Mouse (Mus musculus): ENCODE results near the gene Pef1.
A peak's percentile ranks its signal among the peaks of the same experiment; 100 is the strongest.

Pef1 gene

DNA sequence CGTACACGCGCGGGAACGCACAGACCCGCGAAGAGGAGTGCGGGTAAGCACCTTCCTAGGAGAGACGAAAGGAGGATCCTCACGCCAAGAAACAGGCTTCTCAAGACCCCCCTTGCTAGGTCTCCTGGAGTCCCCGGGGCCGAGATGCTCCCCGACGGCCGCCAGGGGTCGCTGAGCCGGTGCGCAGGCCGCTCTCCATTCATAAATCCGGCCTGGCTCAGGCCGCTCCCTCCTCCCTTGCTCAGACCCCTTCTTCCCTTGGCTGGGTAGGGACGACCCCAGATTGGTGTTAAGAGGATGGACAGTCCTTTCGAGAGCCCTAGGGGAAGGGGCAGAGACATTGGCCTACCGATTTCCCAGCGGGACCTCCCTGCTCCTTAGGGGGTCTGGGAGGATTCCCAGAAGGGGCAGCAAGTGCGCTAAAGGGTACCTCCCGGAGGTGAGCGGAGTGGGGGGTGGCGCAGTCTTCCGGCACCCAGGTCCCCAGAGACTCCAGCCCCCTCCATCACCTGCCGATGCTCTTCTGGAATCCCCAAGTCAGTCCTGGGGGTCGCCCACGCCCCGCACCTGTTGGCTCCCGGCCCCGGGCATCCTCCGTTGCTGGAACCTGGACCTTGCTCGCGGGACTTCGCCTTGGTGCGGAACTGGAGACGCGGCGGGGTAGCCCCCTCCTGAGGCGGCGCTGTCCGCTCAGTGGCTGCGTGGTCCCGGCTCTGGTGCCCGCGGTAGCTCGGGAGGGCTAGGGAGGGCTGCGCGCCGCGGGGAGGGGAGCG is 36.3 kb downstream of the Pef1 start:
- peak; percentile 41 to 51 for DNase-seq (ENCODE audit: low spot score in 2 of 2)

DNA sequence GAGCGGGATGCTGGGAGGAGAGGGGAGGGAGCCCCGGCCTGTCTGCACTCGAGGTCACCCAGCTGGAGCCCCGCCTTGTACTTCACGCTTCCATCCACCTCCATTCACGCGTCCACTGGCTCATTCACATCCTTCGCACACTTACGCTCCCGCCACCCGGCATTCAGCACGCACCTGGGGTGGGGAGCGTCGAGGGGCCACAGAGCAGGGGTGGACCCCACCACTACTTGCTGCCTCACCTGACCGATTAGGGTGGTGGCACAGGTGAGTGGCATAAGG is 36.8 kb downstream of the Pef1 start, which contains the start of gene Hcrtr1:
Gene Hcrtr1 (minus strand): TSS at position 146 of the 279 bp plus-strand sequence.
- no peak for DNase-seq (ENCODE audit: low spot score in 2 of 2)

DNA sequence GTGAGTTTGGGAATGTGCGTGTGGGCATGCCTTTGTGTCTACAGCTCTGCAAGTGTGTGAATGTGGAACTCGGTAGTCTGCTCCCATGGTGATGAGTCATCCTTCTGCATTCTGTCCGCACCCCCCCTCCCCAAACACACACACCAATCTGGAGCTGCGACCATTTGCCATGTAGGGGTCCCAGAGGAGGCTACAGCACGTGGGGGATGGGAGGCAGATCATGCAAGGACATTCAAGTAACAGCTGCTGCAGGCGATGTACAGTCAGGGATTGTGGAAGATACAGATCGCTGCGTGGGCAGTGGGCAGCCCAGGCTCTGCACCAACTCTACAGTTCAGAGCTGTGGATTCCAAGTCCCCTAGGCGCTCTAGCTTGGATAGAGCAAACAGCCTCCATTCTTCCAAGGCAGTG is 38.6 kb downstream of the Pef1 start:
- DNase-seq (ENCODE audit: low spot score in 2 of 2), result no peak

DNA sequence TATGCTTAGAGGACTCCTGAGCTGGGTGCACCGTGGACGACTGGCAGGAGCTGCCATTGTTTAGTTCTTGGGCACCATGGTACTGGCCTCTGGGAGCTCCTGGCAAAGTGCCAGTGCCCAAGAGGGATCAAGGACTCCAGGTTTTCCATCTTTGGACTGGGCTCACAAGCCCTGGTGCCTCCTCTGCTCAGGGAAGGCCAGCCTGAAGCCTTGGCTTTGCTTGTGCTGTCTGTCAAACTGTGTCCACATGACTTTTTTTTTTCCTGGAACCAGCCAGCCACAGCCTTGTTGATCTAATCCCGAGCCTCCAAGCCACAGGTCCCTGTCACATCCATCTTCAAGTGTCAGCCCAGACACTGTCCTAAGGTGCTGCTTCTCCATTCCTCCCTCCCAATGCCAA is 39.4 kb downstream of the Pef1 start:
- DNase-seq (ENCODE audit: low spot score in 2 of 2), result no peak

DNA sequence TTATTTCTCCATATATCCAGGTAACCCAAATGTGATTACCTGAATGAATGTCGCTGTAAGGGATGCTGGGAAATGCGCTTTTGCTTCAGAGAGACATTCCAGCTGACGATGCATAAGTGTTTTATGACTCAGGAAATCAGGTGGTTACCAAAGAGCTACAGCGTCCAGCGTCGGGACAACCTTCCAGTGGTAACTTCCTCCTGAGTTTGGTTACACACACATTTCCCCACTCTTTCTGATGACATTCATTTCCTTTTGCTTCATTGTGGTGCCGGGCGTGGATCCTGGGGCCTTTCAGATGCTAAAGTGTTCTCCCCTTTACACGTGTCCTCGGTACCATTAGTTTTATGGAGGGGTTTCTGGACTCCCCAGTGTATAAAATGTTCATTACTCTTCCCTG is 46.0 kb downstream of the Pef1 start:
- no peak for DNase-seq (ENCODE audit: low spot score in 2 of 2)

DNA sequence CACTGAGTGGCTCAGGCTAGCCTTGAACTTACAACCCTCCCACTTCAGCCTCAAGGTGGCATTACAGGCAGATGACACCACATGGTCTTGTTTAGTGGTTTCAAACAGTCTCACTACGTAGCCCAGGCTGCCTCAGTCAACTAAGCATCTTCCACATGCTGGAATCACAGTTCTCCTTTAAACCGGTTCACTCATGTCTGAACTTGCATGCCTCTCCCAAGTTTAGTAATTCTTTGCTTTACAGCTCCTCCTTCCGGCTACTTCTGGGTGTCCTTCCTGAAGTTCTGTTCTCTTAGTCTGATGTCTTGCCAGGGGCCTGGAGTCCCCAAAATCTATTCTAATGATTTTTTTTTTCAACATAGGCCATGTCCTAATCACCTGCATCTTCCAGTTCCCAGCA is 51.9 kb downstream of the Pef1 start:
- no peak for DNase-seq (ENCODE audit: low spot score in 2 of 2)

DNA sequence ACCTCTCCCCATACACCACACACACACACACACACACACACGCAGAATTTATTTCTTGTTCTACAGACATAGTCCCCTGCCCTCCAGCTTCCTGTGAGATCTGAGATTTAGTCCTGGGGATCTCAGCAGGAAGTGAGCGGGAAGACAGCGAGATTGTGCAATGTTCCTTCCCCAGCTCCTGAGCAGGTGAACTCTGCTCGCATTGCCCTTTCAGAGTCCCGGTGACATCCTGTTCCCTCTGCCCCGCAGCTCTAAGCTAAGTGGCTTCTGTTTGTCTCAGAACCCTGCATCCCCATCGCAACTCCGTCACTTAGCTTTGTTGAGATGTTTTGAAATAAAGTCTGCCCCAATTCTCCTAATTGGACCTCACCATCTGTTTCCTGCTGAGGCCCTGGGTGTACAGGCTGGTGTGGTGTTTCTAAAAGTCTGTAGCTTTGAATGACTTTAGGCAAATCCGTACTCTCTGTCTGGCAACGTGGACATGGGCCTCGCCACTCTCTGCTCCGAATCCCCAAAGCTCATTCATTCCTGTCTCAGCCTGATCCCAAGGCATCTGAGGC is 54.5 kb downstream of the Pef1 start:
- DNase-seq (ENCODE audit: low spot score in 2 of 2), result no peak

DNA sequence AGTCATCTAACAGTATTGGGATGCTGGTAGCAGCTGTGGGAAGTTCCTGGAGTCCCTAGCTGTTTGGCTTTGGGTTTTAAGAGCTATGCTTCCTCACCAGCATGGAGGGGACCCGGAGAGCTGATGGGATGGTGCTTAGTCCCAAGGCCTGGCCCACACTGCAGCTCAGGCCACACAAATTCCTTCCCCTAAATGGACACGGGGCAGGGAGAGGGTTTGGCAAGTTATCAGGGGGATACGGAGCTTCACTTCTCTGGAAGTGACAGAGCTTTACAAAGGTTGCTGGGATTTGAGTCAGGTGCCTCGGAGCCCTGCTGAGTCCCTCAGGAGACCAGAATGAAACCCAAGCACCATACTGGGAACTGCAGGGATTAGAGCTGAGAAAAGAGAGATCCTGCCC is 59.0 kb downstream of the Pef1 start:
- no peak for DNase-seq (ENCODE audit: low spot score in 2 of 2)

DNA sequence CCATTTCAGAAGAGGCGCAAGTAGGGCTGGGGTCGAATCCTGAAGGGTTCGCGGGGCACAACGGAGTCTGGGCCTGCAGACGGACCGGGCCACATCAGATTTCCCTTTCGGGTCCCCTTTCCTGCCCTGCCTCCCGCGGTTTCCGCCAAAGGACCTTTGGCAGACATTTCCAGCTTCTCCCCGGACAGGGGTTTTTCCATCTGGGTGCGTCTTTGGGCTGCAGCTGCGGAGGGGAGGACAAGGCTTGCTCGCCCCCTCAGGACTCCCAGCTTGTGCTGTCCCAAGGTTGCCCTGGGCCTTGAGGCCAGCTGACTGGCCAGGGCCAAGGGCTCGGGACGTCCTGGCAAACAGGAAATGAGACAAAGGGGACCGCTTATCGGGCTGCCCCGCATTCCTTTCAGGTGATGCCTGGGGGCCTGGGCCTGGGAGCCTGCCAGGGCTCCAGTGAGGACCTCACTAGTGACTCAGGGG is 61.1 kb downstream of the Pef1 start:
- DNase-seq (ENCODE audit: low spot score in 2 of 2), result peak; percentile 64 to 80

DNA sequence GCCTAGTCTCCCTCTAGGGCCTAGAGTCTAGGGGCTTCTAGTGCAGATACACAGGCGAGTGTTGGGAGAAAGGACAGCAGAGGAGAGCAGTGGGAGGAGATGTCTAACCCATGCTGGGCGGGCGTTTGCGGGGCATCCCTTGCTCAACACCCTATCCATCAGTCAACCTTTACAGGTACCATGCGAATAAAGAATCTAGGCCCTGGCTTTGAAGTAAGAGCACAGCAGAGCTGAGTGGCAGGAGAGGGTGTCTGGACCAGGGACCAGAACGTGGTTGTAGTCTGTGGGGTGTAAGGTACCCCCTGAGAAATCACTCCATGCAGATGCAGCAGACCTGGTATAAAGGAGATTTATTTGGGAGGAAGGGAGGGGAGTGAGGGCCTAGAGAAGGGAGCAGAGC is 61.8 kb downstream of the Pef1 start:
- DNase-seq (ENCODE audit: low spot score in 2 of 2), result no peak

DNA sequence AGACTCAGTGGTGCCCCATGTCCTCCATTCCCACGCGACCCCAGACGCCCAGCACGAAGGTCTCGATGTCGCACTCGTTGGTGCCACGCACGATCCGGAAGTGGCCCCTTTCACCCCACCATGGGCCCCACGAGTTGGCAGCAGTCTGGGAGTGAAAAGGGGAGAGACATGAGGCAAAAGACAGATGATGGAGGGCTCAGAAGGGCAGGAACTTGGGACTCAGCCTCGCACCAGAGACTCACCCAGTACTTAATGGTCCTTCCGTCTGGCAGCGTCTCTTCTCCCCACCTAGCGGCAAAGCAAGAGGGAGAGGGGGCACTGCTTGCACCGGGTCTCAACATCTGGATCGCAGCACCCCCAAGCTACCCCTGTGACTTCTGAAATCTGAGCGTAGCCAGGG is 63.7 kb downstream of the Pef1 start:
- DNase-seq (ENCODE audit: low spot score in 2 of 2), result no peak

DNA sequence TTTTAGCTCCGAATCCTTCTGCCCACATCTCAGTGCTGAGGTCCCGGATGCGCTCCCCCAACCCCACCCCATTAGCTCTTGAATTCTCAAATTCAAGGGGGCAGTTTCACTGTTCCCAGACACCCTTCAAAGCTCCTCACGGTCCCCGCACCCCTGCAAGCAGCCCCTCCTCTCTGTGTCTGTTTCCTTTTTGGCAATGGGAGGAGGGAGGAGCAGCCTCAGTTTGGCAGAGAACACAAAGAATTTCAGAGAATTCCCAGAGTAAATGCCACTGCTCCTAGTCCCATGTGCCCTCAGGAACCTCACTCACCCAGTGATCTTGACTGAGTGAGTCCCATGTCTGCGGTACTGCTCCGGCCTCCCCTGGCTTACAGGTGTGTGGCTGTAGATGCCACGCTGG is 64.2 kb downstream of the Pef1 start:
- DNase-seq (ENCODE audit: low spot score in 2 of 2), result peak in 1 of 2 experiments; percentile 37

DNA sequence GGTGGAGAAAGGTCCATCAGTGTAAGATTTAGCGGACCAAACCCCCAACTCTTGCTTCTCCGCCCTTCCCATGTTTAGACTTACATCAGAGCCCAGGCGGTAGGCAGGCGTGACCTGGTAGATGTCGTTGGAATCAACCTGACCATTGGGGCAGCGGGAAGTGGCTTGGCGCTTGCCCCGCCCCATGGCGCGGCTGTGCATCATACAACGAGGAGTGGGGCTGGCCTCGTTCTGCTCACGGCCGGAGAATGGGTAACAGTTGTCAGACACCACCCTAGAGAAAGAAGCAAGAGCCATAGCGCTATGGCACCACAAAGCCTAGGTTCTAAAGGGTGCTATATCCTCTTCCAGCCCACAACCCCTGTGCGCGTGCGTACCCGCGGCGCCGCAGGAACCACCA is 65.0 kb downstream of the Pef1 start:
- no peak for DNase-seq (ENCODE audit: low spot score in 2 of 2)

DNA sequence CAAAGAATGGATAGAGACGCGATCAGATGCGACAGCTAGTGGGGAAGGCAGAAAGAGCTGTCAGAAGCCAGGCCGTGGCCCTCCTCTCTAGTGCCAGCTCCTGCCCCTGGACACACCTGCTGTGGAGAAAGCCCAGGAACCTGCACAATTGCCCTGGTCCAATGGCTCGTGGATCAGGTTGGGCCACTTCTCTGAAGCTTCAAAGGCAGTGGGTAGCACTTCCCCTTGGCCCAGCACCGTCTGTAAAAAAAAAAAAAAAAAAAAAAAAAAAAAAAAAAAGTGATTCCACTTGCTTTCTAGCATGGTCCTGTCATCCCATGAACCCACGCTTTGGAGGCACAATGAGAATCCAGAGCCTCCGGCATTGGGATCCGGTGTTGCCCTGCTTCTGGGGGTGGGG is 65.5 kb downstream of the Pef1 start:
- DNase-seq (ENCODE audit: low spot score in 2 of 2), result no peak

DNA sequence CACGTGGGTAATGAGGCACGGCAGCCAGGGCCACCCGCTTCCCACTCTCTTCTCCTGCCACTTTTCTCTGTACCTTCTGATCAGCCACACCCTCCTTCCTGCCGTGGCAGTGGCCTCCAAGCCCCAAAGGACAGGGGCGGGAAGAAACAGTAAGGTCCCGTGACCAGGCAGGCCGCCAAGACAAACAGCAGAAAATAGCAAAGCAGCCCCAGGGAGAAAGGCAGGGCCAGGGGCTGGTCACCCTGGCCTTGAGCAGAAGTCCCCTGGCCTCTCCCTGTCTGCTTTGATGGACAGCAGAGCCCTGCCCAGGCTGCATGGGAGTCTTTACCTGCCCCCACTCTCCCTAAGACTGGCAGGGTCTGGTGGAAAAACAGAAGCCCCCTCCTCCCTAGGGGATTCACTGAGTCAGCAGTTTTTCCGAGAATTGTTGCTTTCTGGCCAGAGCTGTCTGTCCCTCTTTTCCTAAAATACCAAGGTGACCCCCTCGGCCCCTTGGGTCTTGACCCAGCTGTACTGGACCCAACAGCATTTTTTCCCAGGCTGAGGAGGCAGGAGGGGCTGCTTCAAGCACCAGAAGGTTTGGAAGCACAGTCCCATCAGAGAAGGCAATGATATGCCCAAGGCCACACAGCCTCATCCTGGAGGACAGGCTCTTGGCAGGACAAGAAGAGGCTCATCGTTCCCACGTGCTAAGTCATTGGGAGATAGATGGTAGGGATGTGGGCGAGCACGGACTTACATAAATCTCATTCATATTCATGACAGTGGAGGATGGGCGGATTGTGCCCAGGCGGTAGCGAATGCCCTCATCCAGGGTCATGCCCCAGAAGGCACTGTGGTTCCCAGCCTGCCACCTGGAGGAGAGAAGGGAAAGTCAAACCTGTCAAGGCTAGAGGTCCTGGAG is 66.2 kb downstream of the Pef1 start:
- DNase-seq (ENCODE audit: low spot score in 2 of 2), result peak; percentile 92 to 95

DNA sequence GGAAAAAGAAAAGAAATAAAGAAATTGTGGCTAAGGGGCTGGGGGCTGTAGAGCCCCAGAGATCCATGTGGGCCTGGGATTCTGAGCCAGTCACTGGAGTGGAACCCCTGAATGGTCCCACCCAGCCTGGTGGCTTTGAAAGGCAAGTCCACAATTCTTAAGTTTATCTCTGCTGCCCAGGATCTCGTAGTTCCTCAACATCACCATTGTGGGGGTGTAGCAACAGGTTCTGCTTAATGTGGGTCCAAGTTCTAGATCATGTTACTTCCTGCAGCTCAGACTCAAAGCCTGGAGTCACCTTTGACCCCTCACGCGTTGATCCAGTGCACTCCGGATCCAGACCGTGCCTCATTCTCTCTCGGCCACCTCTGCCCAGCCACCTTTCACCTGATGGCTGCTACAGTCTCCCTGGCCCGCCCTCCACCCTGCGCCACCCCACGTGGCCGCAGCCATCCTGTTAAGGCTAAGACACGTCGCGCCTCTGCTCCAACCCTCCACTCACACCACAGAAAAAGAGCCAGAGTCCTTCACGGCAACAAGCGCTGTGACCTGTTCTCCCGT is 67.1 kb downstream of the Pef1 start:
- DNase-seq (ENCODE audit: low spot score in 2 of 2), result no peak

DNA sequence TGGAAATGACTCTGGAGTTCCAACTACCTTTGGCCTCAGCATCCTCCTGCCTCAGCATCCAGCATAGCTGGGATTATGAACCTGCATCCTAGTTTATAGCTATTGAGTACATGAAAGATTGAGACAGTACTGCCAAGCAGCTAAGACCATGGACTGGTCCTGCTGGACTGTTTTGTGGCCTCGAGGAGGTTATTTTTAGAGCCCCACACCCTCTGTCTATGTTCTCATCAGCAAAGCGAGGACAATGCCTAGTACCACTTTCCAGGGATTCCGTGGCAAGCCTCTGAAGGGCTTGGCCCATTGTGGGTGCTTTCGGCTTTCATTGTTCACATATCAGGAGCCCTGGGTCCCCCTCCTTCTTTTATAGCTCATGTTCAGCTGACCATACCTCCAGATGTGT is 68.0 kb downstream of the Pef1 start:
- DNase-seq (ENCODE audit: low spot score in 2 of 2), result peak in 1 of 2 experiments; percentile 41

DNA sequence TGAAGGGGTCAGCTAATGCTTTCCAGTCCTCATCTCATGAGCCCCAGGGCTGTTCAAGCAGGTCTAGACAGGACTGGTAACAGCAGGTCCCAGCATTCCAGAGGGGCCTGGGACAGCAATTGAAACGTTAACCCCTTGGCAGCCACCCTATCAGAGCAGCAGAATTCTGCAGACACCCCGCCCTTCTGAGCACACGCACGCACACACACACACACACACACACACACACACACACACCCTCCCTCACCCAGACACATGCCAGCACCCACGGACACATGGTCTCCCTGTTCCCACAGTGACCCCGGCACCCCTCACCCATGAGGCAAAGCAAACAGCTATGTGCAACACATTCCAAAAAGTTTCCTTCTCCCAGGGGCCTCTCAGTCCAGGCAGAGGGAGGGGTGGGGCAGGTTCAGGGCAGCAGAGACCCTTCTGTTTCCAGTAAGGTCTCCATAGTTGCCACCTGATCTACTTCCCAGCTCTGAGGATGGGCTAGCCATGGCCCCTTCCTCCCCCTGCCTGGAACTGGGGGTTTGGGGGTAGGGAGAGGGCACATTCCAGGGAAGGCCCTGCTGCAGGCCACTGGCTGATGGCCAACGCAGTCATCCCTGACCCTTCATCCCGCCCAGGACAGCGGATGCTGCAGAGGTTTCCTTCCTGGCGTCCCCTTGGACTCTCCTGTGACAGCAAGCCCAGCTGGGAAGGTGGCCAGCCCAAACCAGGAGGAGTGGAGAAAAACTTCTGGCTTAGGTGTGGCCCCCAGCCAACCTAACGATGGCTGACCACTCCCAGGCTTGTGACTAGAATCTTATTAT is 69.8 kb downstream of the Pef1 start:
- peak; percentile 81 to 89 for DNase-seq (ENCODE audit: low spot score in 2 of 2)

DNA sequence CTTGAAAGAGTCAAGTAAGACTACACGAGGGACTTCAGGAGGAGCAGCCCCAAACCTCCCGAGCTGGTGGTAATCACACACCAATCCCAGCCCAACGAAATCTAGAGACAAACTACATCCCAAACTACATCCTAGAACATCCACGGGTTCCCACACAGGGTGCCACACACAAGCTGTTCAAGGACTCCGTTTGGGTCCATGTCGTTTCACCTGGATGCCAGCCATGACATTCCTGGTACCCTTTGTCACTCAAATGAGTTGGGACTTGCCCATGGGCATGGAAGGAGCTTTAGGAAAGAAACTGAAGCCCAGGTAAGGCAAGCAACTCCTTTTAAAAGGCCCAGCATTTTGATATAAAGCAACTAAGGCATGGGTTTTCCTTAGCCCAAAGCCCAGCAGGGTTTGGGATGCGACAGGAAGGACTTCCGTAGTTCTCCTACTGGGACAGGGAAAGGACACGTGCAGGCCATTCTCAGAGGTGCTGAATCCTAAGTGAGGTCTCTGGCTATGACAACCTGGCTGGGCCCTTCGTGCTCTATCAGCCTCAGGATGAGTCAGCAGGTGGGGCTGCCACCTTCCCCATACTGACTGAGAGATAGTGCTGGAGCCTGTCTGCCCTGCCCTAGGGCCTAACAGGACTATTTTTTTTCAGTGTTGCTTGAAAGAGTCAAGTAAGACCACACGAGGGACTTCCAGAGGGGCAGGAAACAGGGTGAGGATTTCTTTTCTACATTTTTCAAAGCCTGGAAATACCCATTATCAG is 70.9 kb downstream of the Pef1 start:
- peak in 1 of 2 experiments; percentile 9 for DNase-seq (ENCODE audit: low spot score in 2 of 2)

DNA sequence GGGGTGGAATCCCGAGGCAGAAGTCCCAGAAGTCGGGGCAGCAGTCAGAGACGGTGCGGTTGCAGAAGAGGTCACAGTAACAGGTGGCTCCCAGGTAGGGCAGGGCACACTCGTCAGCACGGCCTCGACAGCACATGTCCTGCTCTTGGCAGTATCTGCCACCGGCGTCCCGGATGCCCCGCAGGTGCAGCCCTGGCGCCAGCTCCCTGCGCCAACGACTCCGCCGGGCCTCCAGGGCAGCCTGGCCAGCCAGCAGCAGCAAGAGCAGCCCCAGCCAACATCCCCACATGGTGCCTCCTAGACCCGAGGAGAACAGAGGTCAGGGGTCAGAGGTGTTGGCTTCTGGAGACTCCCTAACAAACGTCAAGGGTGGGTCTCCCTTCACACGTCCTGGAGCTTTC is 71.6 kb downstream of the Pef1 start:
- peak in 1 of 2 experiments; percentile 26 for DNase-seq (ENCODE audit: low spot score in 2 of 2)
